Mouse (Mus musculus) liver, embryonic 14.5 days (tissue): ENCODE measurements around the gene Fam13a.

Source experiments
- CTCF ChIP-seq: IDR thresholded peaks from 2 replicates; pipeline ENCODE4 v1.5.1; 2016; ENCODE audit warnings: antibody characterized with exemption, low read depth, control low read depth
- EP300 ChIP-seq: IDR thresholded peaks from 2 replicates; pipeline ENCODE4 v1.6.1; 2016; ENCODE audit warnings: antibody characterized with exemption, low read depth

- TF ChIP-seq EP300, result no peak
- no peak for TF ChIP-seq CTCF
Observed at GRCm38 (mm10) chr6:58965071-58965831, 59.1 kb downstream of the Fam13a start.
